Mouse (Mus musculus) heart, postnatal 4 days (tissue): ENCODE data around the gene Slc22a26. TPM values are rescaled to one million over a fixed set of nuclear protein-coding genes. Genes with fewer than 3 reads are reported as not detected.
"Not testable (repeated sequence)": the region's sequence is repeated elsewhere in the genome, so short reads cannot be mapped to it uniquely, and the experiment has no call there.

ENCODE experiments used
- DNase-seq: peaks from one replicate; pipeline ENCODE4 v3.0.0; 2021
- total RNA-seq, 2 experiments: library from RNA; stranded (reverse); gene quantifications; 2 replicates each; pipeline ENCODE4 v1.2.3; 2021

The Slc22a26 gene
- not detected for total RNA-seq

- no peak for DNase-seq
Measured at GRCm38 (mm10) chr19:7802571-7802970, at the start of gene Slc22a26. Slc22a26 (minus strand) TSS chr19:7802667.

DNA sequence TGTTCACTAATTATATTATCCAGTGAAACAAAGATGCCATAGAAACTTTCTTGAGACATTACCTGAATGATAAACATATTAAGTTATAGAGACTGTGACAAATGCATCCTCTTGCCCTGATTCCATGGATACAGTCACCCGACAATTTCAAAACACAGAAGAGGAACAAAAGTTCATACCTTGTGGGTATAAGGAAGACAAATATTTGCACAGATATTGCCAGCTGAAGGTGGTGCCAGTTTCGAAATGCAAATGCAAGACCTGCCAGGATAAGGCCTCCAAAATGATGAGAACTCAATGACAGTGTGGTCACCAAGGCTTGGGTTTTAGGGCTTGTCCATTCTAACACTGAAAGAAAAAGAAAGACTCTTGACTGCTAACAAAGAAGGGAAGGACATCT, 27.4 kb upstream of the Slc22a26 start:
- DNase-seq = no peak

GRCm38 (mm10) chr19:7790571-7790970, 11.9 kb downstream of the Slc22a26 start:
- DNase-seq = no peak

DNA sequence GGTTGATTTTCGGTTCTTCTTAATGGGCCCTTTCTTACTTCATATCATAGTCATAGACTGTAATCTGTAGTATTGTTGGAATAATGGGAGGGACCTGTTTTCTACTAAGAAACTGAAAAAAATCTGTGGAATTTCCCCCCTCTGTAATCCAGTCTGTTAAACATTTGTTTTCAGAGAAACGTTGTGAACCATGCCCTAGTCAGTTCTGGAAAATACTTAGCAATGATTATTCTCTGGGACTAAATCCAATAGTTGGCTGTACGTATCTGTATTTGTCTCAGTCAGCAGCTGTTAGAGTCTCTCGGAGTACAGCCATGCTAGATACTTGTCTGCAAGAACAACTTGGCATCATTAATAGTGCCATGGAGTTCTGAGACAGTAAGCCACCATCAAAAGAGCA, 27.2 kb downstream of the Slc22a26 start:
- no peak for DNase-seq

- DNase-seq = no peak
Measured at GRCm38 (mm10) chr19:7766124-7766523, 36.3 kb downstream of the Slc22a26 start.

- DNase-seq = no peak
Measured at GRCm38 (mm10) chr19:7765599-7765998, 36.9 kb downstream of the Slc22a26 start.

DNA sequence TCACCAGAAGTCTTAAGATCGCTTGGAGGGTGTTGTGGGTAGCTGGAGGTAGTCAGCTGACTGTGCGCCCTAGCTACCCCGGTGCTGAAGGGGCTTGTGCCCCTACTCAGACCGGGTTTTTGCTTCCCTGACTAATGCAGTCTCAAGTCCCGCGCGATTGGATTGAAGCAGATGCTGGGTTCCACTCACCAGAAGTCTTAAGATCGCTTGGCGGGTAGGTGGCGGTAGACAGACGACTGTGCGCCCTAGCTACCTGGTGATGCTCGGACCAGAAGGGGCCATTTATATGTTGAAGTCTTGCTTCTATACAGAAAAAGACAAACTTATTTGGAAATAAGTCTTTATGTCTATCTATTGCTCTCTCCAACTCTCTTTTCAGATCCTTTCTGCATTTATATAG, 49.1 kb downstream of the Slc22a26 start:
- DNase-seq = not testable (repeated sequence)

Other genes with a start within 250 kb of the Slc22a26 start
- 10 to 100 TPM; 81.0 to 81.1 TPM for gene Pla2g16, start 245.2 kb downstream of the Slc22a26 start, total RNA-seq
- under 1 TPM; 0.36 to 0.41 TPM for gene Lgals12, start 195.5 kb downstream of the Slc22a26 start, total RNA-seq
- not detected for gene Hrasls5, start 190.1 kb downstream of the Slc22a26 start, total RNA-seq
- not detected for gene Slc22a19, start 91.4 kb downstream of the Slc22a26 start, total RNA-seq
- gene Slc22a27, start 163.4 kb upstream of the Slc22a26 start, total RNA-seq = not detected